Comparison of ENCODE assay signal across 9 mouse cellular contexts in the genomic region with DNA sequence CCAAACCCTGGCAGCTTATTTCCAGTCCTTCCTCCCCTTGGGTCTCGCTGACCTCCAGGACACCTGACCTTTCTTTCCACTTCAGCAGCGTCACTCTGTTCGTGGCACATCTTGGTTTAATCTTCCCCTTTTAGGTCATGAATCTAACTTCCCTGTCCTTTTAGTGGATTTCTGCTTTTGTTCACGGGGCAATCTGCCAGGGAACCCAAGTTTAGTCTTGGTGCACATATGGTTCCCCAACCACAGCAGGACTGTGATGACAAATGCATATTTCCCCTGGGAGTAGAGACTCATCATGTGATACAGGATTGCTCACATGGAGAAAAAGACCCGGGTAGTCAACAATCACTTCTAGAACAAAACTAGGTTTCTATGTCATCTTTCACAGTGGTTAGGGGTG.
DNase-seq lines count a peak whose midpoint lies in the region; ATAC-seq and TF ChIP-seq lines count a peak whose summit lies in the region.
"Had no signal": no experiment of that assay in that cellular context is flagged by ENCODE, and none has a peak within 500 bp of the region (broad histone marks: within the 10 kb centered on the region; RNA-seq: fewer than 3 reads in every experiment).

No protein-coding gene starts in this region.

- no peak overlapping the region for H3K4me2 ChIP-seq in forebrain, postnatal 0 days (ENCODE audit: low read depth)
- H3K4me2 ChIP-seq: midbrain, embryonic 13.5 days had no signal

- no peak overlapping the region for H3K9ac ChIP-seq in forebrain, postnatal 0 days
- H3K9ac ChIP-seq: midbrain, embryonic 13.5 days had no signal

- 76% methylated on average over 5 of the region's 5 CpGs for WGBS in forebrain, postnatal 0 days

- no peak overlapping the region for H3K4me3 ChIP-seq in gastrocnemius, adult 2 months
- no peak overlapping the region for H3K4me3 ChIP-seq in forebrain, postnatal 0 days (ENCODE audit: low read depth, low read length)
- H3K4me3 ChIP-seq: midbrain, embryonic 13.5 days had no signal

- DNase-seq in gastrocnemius, adult 2 months: peak; percentile 49
- DNase-seq in gastrocnemius, postnatal 14 days: no peak
- DNase-seq in 416B (ENCODE audit: low read depth): peak; percentile 52
- peak; percentile 62 for DNase-seq in heart, adult 8-10 months (ENCODE audit: low spot score)
- DNase-seq in left cerebral cortex, postnatal 25 days (ENCODE audit: low spot score in 2 of 2): peak; percentile 35 to 78
- DNase-seq in forebrain, postnatal 0 days: no peak

- ATAC-seq in megakaryocyte-erythroid progenitor cell, adult 5-6 weeks (replicated peaks; ENCODE audit: low FRiP score, low TSS enrichment, poor library complexity, severe bottlenecking): no peak
- no peak for ATAC-seq in forebrain, postnatal 0 days
- no peak for ATAC-seq in CD4-positive, CD25-positive, alpha-beta regulatory T cell, adult 4 months
- ATAC-seq: midbrain, embryonic 13.5 days had no signal

- H3K9me3 ChIP-seq in forebrain, postnatal 0 days (ENCODE audit: low read length): no peaks in the 10 kb centered on the region
- H3K9me3 ChIP-seq: midbrain, embryonic 13.5 days had no signal

- no peaks in the 10 kb centered on the region for H3K27me3 ChIP-seq in forebrain, postnatal 0 days (ENCODE audit: insufficient read depth, low read length)
- H3K27me3 ChIP-seq: midbrain, embryonic 13.5 days had no signal

- no peaks in the 10 kb centered on the region for H3K36me3 ChIP-seq in forebrain, postnatal 0 days (ENCODE audit: insufficient read depth)
- H3K36me3 ChIP-seq: midbrain, embryonic 13.5 days had no signal

- no peak overlapping the region; the same call in 1 of the 2 replicates for H3K27ac ChIP-seq in gastrocnemius, adult 2 months
- H3K27ac ChIP-seq in forebrain, postnatal 0 days (ENCODE audit: low read depth, low read length): no peak overlapping the region
- H3K27ac ChIP-seq: midbrain, embryonic 13.5 days had no signal

- no peak for TF ChIP-seq CTCF in gastrocnemius, adult 2 months (IDR thresholded peaks at IDR 0.05)
- TF ChIP-seq CTCF in forebrain, postnatal 0 days (IDR thresholded peaks at IDR 0.05; ENCODE audit: low read depth): no peak

- H3K4me1 ChIP-seq in forebrain, postnatal 0 days (ENCODE audit: insufficient read depth): no peaks in the 10 kb centered on the region
- H3K4me1 ChIP-seq: midbrain, embryonic 13.5 days had no signal

- intact Hi-C loops in gastrocnemius, adult 2 months (cut with DNase I): no loop called here
- intact Hi-C loops in gastrocnemius, postnatal 14 days (cut with DNase I; ENCODE audit: low total_unique reads): no loop called here
- intact Hi-C loops in left cerebral cortex, postnatal 25 days (cut with DNase I): loop anchor here (2.0 kb wide), 1 partner anchor 140 kb away; a partner anchor contains a TSS

Comparison
In these comparisons a context has a peak if more than half of its experiments do, and no peak if none do; other contexts are left out.
1. DNase-seq: peak in gastrocnemius, adult 2 months (single experiment), 416B (single experiment), heart, adult 8-10 months (single experiment) and left cerebral cortex, postnatal 25 days (2 of 2); none in gastrocnemius, postnatal 14 days (single experiment) and forebrain, postnatal 0 days (single experiment).